Mouse (Mus musculus) brain, embryonic 14.5 days (tissue): Measurements from ENCODE around the gene Diaph3.

ENCODE experiments used
- CTCF ChIP-seq: fragments of 200-500 bp; IDR thresholded peaks from 2 replicates; pipeline ENCODE4 v1.5.1; 2012; ENCODE audit warnings: inconsistent platforms, mild to moderate bottlenecking, moderate library complexity, borderline replicate concordance; ENCODE audit not compliant: insufficient read depth, insufficient read length; ENCODE audit errors: extremely low read depth
- POLR2A ChIP-seq: fragments of 200-500 bp; IDR thresholded peaks from 2 replicates; pipeline ENCODE4 v1.6.1; 2012; ENCODE audit warnings: mild to moderate bottlenecking, inconsistent platforms, borderline replicate concordance; ENCODE audit not compliant: poor library complexity, insufficient read depth, insufficient read length, severe bottlenecking; ENCODE audit errors: extremely low read depth

- no peak for TF ChIP-seq POLR2A
- TF ChIP-seq CTCF = no peak
Measured at GRCm38 (mm10) chr14:87140963-87141486, at the start of gene Diaph3.
